Mouse (Mus musculus) lung, postnatal 0 days (tissue): ENCODE measurements at regions not wholly inside any gene's neighbourhood (a gene's known extent, or its start where the extent isn't known, plus 50 kb on each side); places are given as distances from the start of the nearest gene placed in this dataset.
A peak's percentile ranks its signal among the peaks of the same experiment; 100 is the strongest.

Experiments
- CTCF ChIP-seq: IDR thresholded peaks from 2 replicates; pipeline ENCODE4 v1.5.1; 2016; ENCODE audit warnings: antibody characterized with exemption, mild to moderate bottlenecking
- EP300 ChIP-seq: IDR thresholded peaks from 2 replicates; pipeline ENCODE4 v1.6.1; 2016; ENCODE audit warnings: antibody characterized with exemption, mild to moderate bottlenecking, control low read depth

DNA sequence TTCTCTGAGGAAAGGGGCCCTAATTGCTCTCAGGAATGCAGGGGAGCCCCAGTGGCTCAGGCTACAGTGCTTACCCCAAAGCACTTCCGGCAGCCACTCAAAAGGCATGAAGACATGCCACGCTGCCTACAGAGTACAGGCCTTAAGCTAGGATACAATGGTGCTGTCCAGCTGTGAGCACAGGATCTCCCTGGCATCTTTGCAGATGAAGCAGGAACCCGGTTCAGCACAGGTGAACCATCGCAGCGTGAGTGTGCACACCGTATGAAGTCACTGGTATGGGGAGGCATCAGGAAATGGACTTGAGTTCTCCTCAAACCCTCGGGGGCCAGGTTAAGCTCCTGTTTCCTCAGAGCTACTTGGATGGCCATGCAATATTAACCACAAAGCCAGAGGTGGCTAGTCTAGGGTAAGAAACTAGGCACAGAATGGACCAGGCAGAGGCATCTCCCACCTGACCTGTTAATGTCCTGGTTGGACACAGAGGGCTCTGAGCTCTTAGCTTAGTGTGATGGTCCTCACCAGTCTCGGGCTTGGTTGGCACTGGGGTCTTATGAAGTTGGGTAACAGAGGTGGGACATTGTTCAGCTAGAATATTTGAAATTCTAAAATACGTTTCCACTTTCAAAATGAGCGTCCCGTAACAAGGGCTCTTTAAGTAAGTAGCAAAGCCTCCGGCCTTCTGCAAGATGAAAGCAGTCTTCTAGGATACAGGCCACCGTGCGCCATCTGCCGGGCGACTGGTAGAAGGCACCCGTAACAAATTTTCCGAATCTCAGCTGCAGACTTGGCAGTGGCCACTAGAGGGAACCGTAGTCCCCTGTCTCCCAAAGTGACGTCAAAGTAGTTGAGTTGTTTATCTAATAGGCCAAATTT is 77.7 kb upstream of the Gm14444 start:
- TF ChIP-seq CTCF (peak; percentile 99), EP300 (no peak)
